Mouse (Mus musculus) spleen, adult 2 months (tissue): ENCODE measurements around the gene Dao. TPM values are rescaled to one million over a fixed set of nuclear protein-coding genes. Genes with fewer than 3 reads are reported as not detected.

ENCODE experiments used
- DNase-seq, 2 experiments: peaks; one replicate each; pipeline versions ENCODE4 v3.0.0 to v3.0.0-alpha.2; 2012 to 2021; ENCODE audit warnings: low spot score in 2 of 2, low read depth in 1 of 2
- H3K27ac ChIP-seq: fragments of 200-500 bp; 2 replicates; pipeline ENCODE4 v1.5.1; 2012; ENCODE audit warnings: low read length, inconsistent platforms; ENCODE audit not compliant: insufficient read depth
- H3K27me3 ChIP-seq: fragments of 200-500 bp; 2 replicates; pipeline ENCODE4 v1.6.1; 2012; ENCODE audit warnings: mild to moderate bottlenecking, moderate library complexity, low read length, inconsistent platforms; ENCODE audit not compliant: control insufficient read depth, insufficient read depth
- H3K36me3 ChIP-seq: fragments of 200-500 bp; 2 replicates; pipeline ENCODE4 v1.6.1; 2012; ENCODE audit warnings: mild to moderate bottlenecking, low read length, inconsistent platforms; ENCODE audit not compliant: control insufficient read depth, insufficient read depth
- H3K4me1 ChIP-seq: fragments of 200-500 bp; 2 replicates; pipeline ENCODE4 v1.6.1; 2011; ENCODE audit warnings: inconsistent platforms; ENCODE audit not compliant: control insufficient read depth, insufficient read depth, insufficient read length
- H3K4me3 ChIP-seq: fragments of 200-500 bp; 2 replicates; pipeline ENCODE4 v1.5.1; 2011; ENCODE audit warnings: mild to moderate bottlenecking, inconsistent platforms; ENCODE audit not compliant: insufficient read depth, insufficient read length; ENCODE audit errors: extremely low read depth
- CTCF ChIP-seq: fragments of 200-500 bp; IDR thresholded peaks from 2 replicates; pipeline ENCODE4 v1.5.1; 2011; ENCODE audit warnings: mild to moderate bottlenecking, inconsistent platforms; ENCODE audit not compliant: insufficient read depth, insufficient read length, insufficient replicate concordance; ENCODE audit errors: extremely low read depth
- POLR2A ChIP-seq: fragments of 200-500 bp; IDR thresholded peaks from 2 replicates; pipeline ENCODE4 v1.6.1; 2011; ENCODE audit warnings: low read depth, low read length, inconsistent platforms
- WGBS: fragments of 180-500 bp; shearing (Covaris S2); methylation state at CpG from one replicate; pipeline ENCODE4 v1.1.7; 2018; 5-methylcytosine and 5-hydroxymethylcytosine counted together
- polyA plus RNA-seq: library from polyadenylated mRNA; depleted of rRNA; stranded (reverse); fragments of >200 nt; gene quantifications from 2 replicates; pipeline ENCODE4 v1.2.3, GENCODE M21; 2012

Dao gene
- polyA plus RNA-seq, 1 experiment: 0.26 TPM

GRCm38 (mm10) chr5:113981843-113982242 is 21.7 kb upstream of the Dao start:
- H3K4me3 ChIP-seq: no peak overlapping the region
- H3K27me3 ChIP-seq: no peaks in the 10 kb centered on the region
- DNase-seq: no peak
- H3K27ac ChIP-seq: no peak overlapping the region
- peaks cover 12% of the 10 kb centered on the region; the same call in 1 of the 2 replicates for H3K4me1 ChIP-seq
- TF ChIP-seq CTCF (no peak), POLR2A (no peak)
- peaks cover 13% of the 10 kb centered on the region for H3K36me3 ChIP-seq
- 92% methylated on average over 8 of the region's 8 CpGs for WGBS

GRCm38 (mm10) chr5:113983541-113983940 is 20.0 kb upstream of the Dao start:
- peaks cover 13% of the 10 kb centered on the region; the same call in 1 of the 2 replicates for H3K4me1 ChIP-seq
- H3K27ac ChIP-seq: peak overlapping the region; percentile 25; the same call in 1 of the 2 replicates
- no peak overlapping the region for H3K4me3 ChIP-seq
- DNase-seq: no peak
- no peak for TF ChIP-seq POLR2A
- TF ChIP-seq CTCF: no peak
- 58% methylated on average over 6 of the region's 6 CpGs for WGBS
- no peaks in the 10 kb centered on the region for H3K27me3 ChIP-seq
- H3K36me3 ChIP-seq: peaks cover 4% of the 10 kb centered on the region

- Histone ChIP-seq H3K4me1 (peaks cover 13% of the 10 kb centered on the region; the same call in 1 of the 2 replicates), H3K27ac (peak overlapping the region; percentile 36; the same call in 1 of the 2 replicates), H3K36me3 (peaks cover 6% of the 10 kb centered on the region), H3K4me3 (no peak overlapping the region), H3K27me3 (no peaks in the 10 kb centered on the region)
- 88% methylated on average over 13 of the region's 13 CpGs for WGBS
- no peak for TF ChIP-seq POLR2A
- TF ChIP-seq CTCF: no peak
- no peak for DNase-seq
These were observed 19.3 kb upstream of the Dao start for GRCm38 (mm10) chr5:113984025-113984740.

- DNase-seq: no peak
- Histone ChIP-seq H3K36me3 (peaks cover 6% of the 10 kb centered on the region), H3K4me3 (no peak overlapping the region), H3K27ac (peak overlapping the region; percentile 17; the same call in 1 of the 2 replicates), H3K27me3 (no peaks in the 10 kb centered on the region), H3K4me1 (peaks cover 14% of the 10 kb centered on the region; the same call in 1 of the 2 replicates)
- no peak for TF ChIP-seq CTCF
- TF ChIP-seq POLR2A: no peak
- 50% methylated on average over 2 of the region's 2 CpGs for WGBS
These were observed 17.8 kb upstream of the Dao start for GRCm38 (mm10) chr5:113985737-113986136.

- Histone ChIP-seq H3K27ac (peak overlapping the region; percentile 17), H3K4me1 (peaks cover 19% of the 10 kb centered on the region; the same call in 1 of the 2 replicates), H3K4me3 (no peak overlapping the region), H3K36me3 (peaks cover 6% of the 10 kb centered on the region), H3K27me3 (no peaks in the 10 kb centered on the region)
- TF ChIP-seq CTCF (no peak), POLR2A (no peak)
- 61% methylated on average over 9 of the region's 9 CpGs for WGBS
- no peak for DNase-seq
These were observed 17.1 kb upstream of the Dao start for GRCm38 (mm10) chr5:113986182-113986961.

- no peaks in the 10 kb centered on the region for H3K27me3 ChIP-seq
- 81% methylated on average over 20 of the region's 20 CpGs for WGBS
- H3K36me3 ChIP-seq: peaks cover 4% of the 10 kb centered on the region
- DNase-seq: no peak
- TF ChIP-seq POLR2A (no peak), CTCF (no peak)
- 0 out of 2 replicates have a peak overlapping the region, but pooled peaks have one; percentile 1 for H3K4me3 ChIP-seq
- no peak overlapping the region for H3K27ac ChIP-seq
- H3K4me1 ChIP-seq: peaks cover 26% of the 10 kb centered on the region; the same call in 1 of the 2 replicates
These were observed 14.0 kb upstream of the Dao start for GRCm38 (mm10) chr5:113989437-113990024.
